Mouse (Mus musculus) C2C12 (cell line): ENCODE results near the gene Tle4.

ENCODE experiments used
- CEBPB ChIP-seq: IDR thresholded peaks from one replicate; pipeline ENCODE4 v1.6.1; 2011; ENCODE audit warnings: low read depth, mild to moderate bottlenecking, control low read depth, moderate library complexity
- CTCF ChIP-seq: IDR thresholded peaks from one replicate; pipeline ENCODE4 v1.5.1; 2011; ENCODE audit not compliant: control insufficient read depth, insufficient read depth, insufficient read length
- FOSL1 ChIP-seq: IDR thresholded peaks from one replicate; pipeline ENCODE4 v1.8.0; 2011; ENCODE audit warnings: mild to moderate bottlenecking, low read length; ENCODE audit not compliant: poor library complexity, insufficient read depth, severe bottlenecking
- MAX ChIP-seq: IDR thresholded peaks from one replicate; pipeline ENCODE4 v1.6.1; 2011; ENCODE audit warnings: mild to moderate bottlenecking, control low read depth
- USF1 ChIP-seq: IDR thresholded peaks from one replicate; pipeline ENCODE4 v1.6.1; 2011; ENCODE audit warnings: low read depth, mild to moderate bottlenecking, control low read depth, moderate library complexity

GRCm38 (mm10) chr19:14469325-14469724 is 128.5 kb downstream of the Tle4 start:
- TF ChIP-seq CTCF (no peak), USF1 (no peak), CEBPB (no peak), MAX (no peak), FOSL1 (no peak)
